Mouse (Mus musculus) mature B cell (primary cell): ENCODE results near the gene Mei1.
"Not testable (repeated sequence)": the region's sequence is repeated elsewhere in the genome, so short reads cannot be mapped to it uniquely, and the experiment has no call there.

Experiments
- in situ Hi-C: fragments of 300-500 bp; cut with MboI; formaldehyde crosslinking; loops from 2 replicates; pipeline ENCODE4 v1.14.3; 2019

Gene Mei1

GRCm38 (mm10) chr15:82085606-82086005 is 15.8 kb downstream of the Mei1 start:
- in situ Hi-C loops = no loop called here

- in situ Hi-C loops = no loop called here
These were observed 16.3 kb downstream of the Mei1 start for GRCm38 (mm10) chr15:82086131-82086530.

GRCm38 (mm10) chr15:82087266-82087665 is 17.5 kb downstream of the Mei1 start:
- in situ Hi-C loops = no loop called here

GRCm38 (mm10) chr15:82091061-82091460 is 21.3 kb downstream of the Mei1 start:
- in situ Hi-C loops = no loop called here

GRCm38 (mm10) chr15:82106953-82107555 is 37.3 kb downstream of the Mei1 start:
- in situ Hi-C loops = no loop called here

DNA sequence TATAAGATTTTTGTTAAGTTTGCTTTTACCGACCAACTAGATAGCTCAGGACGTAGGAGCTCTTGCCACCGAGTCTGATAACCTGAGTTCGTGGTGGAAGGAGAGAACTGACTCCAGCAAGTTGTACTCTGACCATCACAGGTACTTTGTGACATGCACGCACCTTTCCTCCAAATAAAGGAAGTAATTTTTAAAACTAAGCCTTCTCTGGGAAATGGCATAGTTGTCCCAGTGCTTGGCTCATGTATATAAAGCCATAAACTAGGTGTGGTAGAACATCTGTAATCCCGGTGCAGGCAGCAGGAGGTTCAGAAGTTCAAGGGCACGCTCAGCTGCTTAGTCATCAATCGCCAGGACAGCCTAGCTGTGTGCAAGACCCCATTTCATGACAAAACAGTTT is 50.7 kb downstream of the Mei1 start:
- in situ Hi-C loops = no loop called here

GRCm38 (mm10) chr15:82126690-82127089 is 56.9 kb downstream of the Mei1 start:
- in situ Hi-C loops = not testable (repeated sequence)

DNA sequence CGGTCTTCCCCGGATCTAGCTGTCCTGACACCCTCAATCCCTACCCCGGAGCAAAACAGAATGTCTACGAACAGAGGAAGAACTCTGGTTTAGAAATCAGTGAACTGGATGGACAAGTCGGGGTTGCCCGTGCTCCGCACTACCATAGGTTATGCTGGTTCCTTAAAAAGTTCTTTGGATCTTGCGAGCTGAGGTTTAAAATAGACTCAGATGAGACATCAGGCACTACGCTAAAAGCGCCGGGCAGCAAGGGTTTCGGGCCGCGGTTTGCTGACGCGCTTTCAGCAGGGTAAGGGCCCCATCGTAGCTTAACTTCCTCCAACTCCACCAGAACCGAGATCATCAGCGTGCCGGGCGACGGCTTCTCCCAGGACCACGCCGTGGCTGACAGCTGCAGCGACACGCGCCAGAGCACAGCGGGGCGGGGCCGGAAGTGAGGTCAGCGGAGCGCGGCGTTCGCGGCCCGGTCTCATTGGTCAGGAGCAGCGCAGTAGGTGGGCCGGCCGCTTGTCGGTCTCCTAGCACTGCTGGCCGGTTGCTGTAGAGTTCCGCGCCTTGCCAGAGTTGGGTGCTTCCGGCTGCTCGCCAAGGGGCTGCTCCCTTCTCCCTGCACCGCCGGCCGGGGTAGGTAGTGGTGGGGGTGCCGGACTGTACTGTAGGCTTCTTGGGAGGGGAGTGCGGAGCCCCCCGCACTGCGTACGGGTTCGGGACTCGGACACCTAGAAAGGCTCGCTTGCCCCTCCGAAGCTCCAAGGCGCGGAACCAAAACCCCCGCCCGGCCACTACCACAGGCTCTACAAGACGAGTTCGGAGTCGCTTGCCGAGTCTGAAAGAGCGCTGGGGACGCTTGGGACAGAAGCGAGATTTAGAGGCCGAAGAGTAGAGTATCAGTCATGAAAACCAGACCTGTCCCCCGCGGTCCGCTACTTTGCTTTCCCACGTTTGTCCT is 57.9 kb downstream of the Mei1 start, which contains the start of gene Ccdc134:
Gene Ccdc134 (plus strand): TSS at position 497 of the 949 bp plus-strand sequence.
- in situ Hi-C loops = no loop called here

DNA sequence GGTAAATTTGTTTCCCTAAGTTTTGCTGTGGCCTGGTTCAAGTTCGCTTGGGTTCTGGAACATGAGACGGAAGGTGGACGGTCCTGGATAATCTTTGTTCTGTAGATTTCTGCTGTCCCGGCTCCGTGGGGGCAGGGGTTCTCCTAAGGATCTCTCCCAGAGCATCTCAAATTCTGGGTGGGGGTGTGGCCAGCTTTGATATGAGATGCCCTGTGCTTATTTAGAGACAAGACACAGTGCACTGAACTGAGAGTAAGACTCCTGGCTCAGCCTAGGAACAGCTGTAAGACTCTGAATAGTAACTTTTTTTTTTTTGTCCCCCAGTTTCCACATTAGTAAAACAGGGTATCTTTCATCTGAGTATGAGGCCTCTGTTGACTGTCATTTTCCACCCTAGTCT is 58.6 kb downstream of the Mei1 start:
- in situ Hi-C loops = no loop called here

GRCm38 (mm10) chr15:82130599-82130998 is 60.8 kb downstream of the Mei1 start:
- in situ Hi-C loops = no loop called here

GRCm38 (mm10) chr15:82135372-82135771 is 65.6 kb downstream of the Mei1 start:
- in situ Hi-C loops = no loop called here

GRCm38 (mm10) chr15:82138565-82138964 is 68.8 kb downstream of the Mei1 start:
- in situ Hi-C loops = no loop called here

- in situ Hi-C loops = no loop called here
These were observed 69.4 kb downstream of the Mei1 start for GRCm38 (mm10) chr15:82139196-82139595.

- in situ Hi-C loops = loop anchor here (5.0 kb wide), 1 partner anchor 87 kb away; no protein-coding TSS in a partner anchor
These were observed 70.6 kb downstream of the Mei1 start for GRCm38 (mm10) chr15:82140355-82140754.

GRCm38 (mm10) chr15:82144157-82144556 is 74.4 kb downstream of the Mei1 start:
- in situ Hi-C loops = loop anchor here (5.0 kb wide), 1 partner anchor 83 kb away; no protein-coding TSS in a partner anchor

GRCm38 (mm10) chr15:82145408-82145807 is 75.6 kb downstream of the Mei1 start:
- in situ Hi-C loops = no loop called here

DNA sequence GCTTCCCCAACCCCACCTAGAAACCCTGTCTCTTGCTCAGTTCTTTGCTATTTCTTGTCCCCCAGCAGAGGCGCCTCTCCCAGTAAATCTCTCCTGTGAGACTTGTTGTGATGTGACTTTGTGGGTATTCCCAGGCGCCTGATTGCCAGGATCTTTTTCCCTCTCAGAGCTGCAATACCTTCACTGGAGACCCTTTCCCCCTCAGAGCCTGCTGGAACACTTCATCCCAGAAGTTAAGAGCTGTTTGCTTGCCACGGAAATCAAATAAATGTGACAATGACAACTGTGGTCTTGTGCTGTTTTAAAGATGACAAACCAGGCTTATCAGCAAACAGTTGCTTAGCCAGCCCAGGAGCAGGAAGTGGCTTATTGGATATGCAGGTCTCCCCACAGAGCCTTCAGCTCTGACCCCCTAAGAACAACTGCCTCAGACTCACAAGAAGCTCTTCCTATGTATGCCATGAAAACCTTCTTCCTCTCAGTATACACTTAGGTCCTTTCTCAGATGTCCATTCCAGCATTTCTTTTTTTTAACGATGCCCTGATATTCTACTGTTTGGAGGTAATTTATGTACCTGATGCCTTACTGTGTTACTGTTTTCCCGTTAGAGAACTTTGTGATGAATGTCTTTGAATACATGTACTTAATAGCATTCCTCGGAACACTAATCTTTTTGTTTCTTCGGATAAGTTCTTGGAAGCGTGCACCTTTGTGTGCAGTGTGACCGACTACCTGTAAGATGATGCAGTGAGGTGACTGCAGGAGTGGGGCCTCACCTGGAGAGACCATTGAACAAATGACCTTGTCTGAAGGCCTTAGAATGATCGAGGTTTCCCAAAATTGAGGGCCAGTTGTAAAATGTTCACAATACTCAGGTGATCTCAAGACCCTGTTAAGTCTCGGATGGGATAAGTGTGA is 76.3 kb downstream of the Mei1 start:
- in situ Hi-C loops = no loop called here

- in situ Hi-C loops = no loop called here
These were observed 77.2 kb downstream of the Mei1 start, which contains the start of gene Srebf2 for GRCm38 (mm10) chr15:82146770-82147610. Gene Srebf2, plus strand, starts transcription at chr15:82147181.

DNA sequence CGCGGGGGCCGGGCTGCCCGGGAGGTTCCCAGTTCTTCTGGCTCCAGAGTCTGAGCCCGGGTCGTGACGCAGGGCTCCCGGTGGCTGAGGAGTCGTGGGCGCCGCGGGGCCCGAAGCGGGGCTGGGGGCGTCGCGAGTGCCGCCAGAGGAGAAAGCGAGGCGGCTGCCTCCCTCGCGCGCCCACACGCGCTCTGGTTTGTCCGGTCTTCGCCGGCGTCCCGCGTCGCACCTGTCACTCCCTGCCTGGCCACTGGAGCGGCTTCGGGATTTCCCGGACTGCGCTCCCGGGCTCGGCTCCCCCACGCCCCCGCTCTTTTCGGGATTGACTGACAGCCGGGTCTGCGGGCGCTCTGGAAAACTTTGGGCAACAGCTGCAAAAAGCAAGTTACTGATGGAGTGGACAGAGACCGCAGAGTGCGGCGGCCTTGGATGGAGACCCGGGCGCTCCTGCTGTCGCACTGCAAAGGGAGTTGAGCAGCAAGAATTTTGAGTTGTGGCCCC is 77.9 kb downstream of the Mei1 start:
- in situ Hi-C loops = no loop called here

DNA sequence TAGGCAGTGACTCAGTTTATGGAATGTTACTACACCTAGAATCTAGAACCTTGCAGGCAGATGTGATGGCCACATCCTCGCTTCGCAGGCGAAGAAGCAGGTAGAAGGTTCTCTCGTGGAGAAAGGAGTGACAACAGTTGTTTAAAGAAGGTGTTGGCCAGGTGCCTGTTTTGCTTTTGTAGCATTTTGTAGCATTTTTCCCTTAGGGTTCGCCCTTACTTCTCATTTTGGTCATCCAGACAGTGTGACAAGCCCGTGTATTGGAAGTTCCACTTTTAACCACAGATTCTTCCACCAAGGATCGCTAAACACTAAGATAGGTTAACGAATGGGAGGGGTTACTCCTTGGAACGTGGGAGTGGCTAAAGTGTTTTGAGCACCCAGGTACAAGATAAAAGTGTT is 78.7 kb downstream of the Mei1 start:
- in situ Hi-C loops = no loop called here

GRCm38 (mm10) chr15:82150042-82150441 is 80.2 kb downstream of the Mei1 start:
- in situ Hi-C loops = no loop called here
